ENCODE assay signal across 15 mouse cellular contexts in genomic region chr9:44007323-44007722, GRCm38 (mm10). TPM values are rescaled to one million over a fixed set of nuclear protein-coding genes. Genes with fewer than 3 reads are reported as not detected.
"Had no signal": no experiment of that assay in that cellular context is flagged by ENCODE, and none has a peak within 500 bp of the region (broad histone marks: within the 10 kb centered on the region; RNA-seq: fewer than 3 reads in every experiment).

No protein-coding gene starts in this region.

- H3K4me2 ChIP-seq: liver, embryonic 13.5 days; midbrain, embryonic 12.5 days; midbrain, embryonic 15.5 days had no signal

- DNase-seq: kidney, adult 11 months; kidney, adult 9 months; kidney, postnatal 25 days; layer of hippocampus, postnatal 36 days; liver, embryonic 13.5 days; lung, adult 2 months; lung, postnatal 36 days; thymus, adult 18-20 months; thymus, postnatal 36 days had no signal

- H3K27ac ChIP-seq: layer of hippocampus, adult 2 months; left cerebral cortex, adult 2 months; liver, embryonic 13.5 days; midbrain, embryonic 12.5 days; midbrain, embryonic 15.5 days had no signal

- H3K4me3 ChIP-seq: layer of hippocampus, adult 2 months; left cerebral cortex, adult 2 months; liver, embryonic 13.5 days; midbrain, embryonic 12.5 days; midbrain, embryonic 15.5 days had no signal

- ATAC-seq: lung, postnatal 0 days; midbrain, embryonic 15.5 days had no signal

- H3K4me1 ChIP-seq: liver, embryonic 13.5 days; midbrain, embryonic 12.5 days had no signal

- H3K9me3 ChIP-seq: liver, embryonic 13.5 days; midbrain, embryonic 12.5 days; midbrain, embryonic 15.5 days had no signal

- H3K27me3 ChIP-seq: liver, embryonic 13.5 days; midbrain, embryonic 15.5 days had no signal

- H3K36me3 ChIP-seq: liver, embryonic 13.5 days; midbrain, embryonic 12.5 days; midbrain, embryonic 15.5 days had no signal

- H3K9ac ChIP-seq: liver, embryonic 13.5 days; midbrain, embryonic 12.5 days; midbrain, embryonic 15.5 days had no signal

RNA-seq across cellular contexts. Expression of gene Thy1, which starts 35.9 kb away (rescaled TPM):
- polyA plus RNA-seq: midbrain, embryonic 12.5 days; neural tube, embryonic 11.5 days had no signal
